Mouse (Mus musculus): ENCODE measurements around the gene Lmtk3. TPM values are rescaled to one million over a fixed set of nuclear protein-coding genes. Genes with fewer than 3 reads are reported as not detected.

Lmtk3 gene
- polyA plus RNA-seq, 1 experiment from 2014 or later = 24.0 TPM

DNA sequence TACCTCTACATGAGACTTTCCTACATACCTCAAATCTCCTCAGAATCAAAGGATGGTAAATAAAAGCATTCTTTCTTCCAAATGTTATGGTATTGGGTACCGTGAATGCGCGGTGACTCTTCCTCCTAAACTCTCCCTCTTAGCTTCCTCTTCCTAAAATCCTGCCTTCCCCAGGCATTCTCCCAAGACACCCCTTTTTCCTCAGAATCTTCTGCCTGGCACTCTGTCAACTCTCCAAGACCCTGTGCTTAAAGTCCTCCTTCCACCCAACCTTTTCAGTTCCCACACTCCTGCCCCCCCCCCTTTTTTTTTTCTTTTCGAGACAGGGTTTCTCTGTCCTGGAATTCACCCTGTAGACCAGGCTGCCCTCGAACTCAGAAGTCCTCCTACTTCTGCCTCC lies 31.3 kb downstream of the Lmtk3 start:
- H3K27ac ChIP-seq = peak overlapping the region; percentile 70
- peaks cover 31% of the 10 kb centered on the region for H3K36me3 ChIP-seq
- no peaks in the 10 kb centered on the region for H3K9me3 ChIP-seq
- WGBS = under 1% methylated on average over 5 of the region's 5 CpGs
- peak overlapping the region; percentile 53 for H3K4me2 ChIP-seq (replicated peaks)
- ATAC-seq = no peak
- no peak overlapping the region; the same call in 1 of the 2 replicates for H3K9ac ChIP-seq (replicated peaks)
- H3K4me3 ChIP-seq (replicated peaks) = peak overlapping the region; percentile 31
- peaks cover 36% of the 10 kb centered on the region for H3K4me1 ChIP-seq (replicated peaks)
- H3K27me3 ChIP-seq = peaks cover 12% of the 10 kb centered on the region

GRCm38 (mm10) chr7:45815323-45815983 lies 31.9 kb downstream of the Lmtk3 start:
- peak overlapping the region; percentile 70 for H3K27ac ChIP-seq
- ATAC-seq = no peak
- WGBS = 18% methylated on average over 10 of the region's 10 CpGs
- peaks cover 25% of the 10 kb centered on the region for H3K36me3 ChIP-seq
- H3K9ac ChIP-seq (replicated peaks) = peak overlapping the region; percentile 19
- H3K27me3 ChIP-seq = peaks cover 19% of the 10 kb centered on the region
- H3K4me1 ChIP-seq (replicated peaks) = peaks cover 36% of the 10 kb centered on the region
- H3K4me3 ChIP-seq (replicated peaks) = peak overlapping the region; percentile 31; the same call in 1 of the 2 replicates
- H3K9me3 ChIP-seq = no peaks in the 10 kb centered on the region
- H3K4me2 ChIP-seq (replicated peaks) = peak overlapping the region; percentile 53

- Histone ChIP-seq H3K9me3 (no peaks in the 10 kb centered on the region), H3K27me3 (peaks cover 22% of the 10 kb centered on the region), H3K9ac (replicated peaks) (peak overlapping the region; percentile 19; the same call in 1 of the 2 replicates), H3K36me3 (peaks cover 20% of the 10 kb centered on the region), H3K27ac (peak overlapping the region; percentile 70), H3K4me3 (replicated peaks) (no peak overlapping the region), H3K4me1 (replicated peaks) (peaks cover 36% of the 10 kb centered on the region), H3K4me2 (replicated peaks) (peak overlapping the region; percentile 53; the same call in 1 of the 2 replicates)
- 23% methylated on average over 2 of the region's 2 CpGs for WGBS
- ATAC-seq = no peak
These were observed 32.4 kb downstream of the Lmtk3 start for GRCm38 (mm10) chr7:45815984-45816351.

DNA sequence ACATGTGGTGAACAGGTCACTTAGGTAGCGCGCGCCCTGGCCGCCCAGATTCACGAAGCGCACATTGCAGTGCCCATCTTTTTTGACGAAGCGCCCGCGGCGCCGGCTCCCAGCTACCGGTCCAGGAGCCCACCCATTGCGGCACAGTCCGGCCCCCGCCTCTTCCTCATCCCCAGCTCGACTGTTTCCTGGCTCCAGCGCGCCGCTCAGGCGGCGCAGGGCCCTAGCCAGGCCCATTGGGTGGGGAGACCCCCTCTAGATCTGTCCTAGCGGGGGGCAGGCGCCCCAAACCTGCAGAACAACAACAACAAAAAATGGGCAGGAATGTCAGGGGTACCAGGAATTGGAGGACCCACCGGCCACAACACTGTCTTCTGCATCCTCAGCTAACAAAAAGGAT lies 36.3 kb downstream of the Lmtk3 start:
- H3K4me1 ChIP-seq (replicated peaks) = peaks cover 13% of the 10 kb centered on the region
- peaks cover 16% of the 10 kb centered on the region for H3K36me3 ChIP-seq
- H3K4me2 ChIP-seq (replicated peaks) = 0 out of 2 replicates have a peak overlapping the region, but pooled peaks have one; percentile 6
- WGBS = 10% methylated on average over 24 of the region's 25 CpGs
- no peak for ATAC-seq
- H3K9me3 ChIP-seq = no peaks in the 10 kb centered on the region
- no peak overlapping the region; the same call in 1 of the 2 replicates for H3K4me3 ChIP-seq (replicated peaks)
- peaks cover 22% of the 10 kb centered on the region for H3K27me3 ChIP-seq
- H3K9ac ChIP-seq (replicated peaks) = no peak overlapping the region
- H3K27ac ChIP-seq = no peak overlapping the region

DNA sequence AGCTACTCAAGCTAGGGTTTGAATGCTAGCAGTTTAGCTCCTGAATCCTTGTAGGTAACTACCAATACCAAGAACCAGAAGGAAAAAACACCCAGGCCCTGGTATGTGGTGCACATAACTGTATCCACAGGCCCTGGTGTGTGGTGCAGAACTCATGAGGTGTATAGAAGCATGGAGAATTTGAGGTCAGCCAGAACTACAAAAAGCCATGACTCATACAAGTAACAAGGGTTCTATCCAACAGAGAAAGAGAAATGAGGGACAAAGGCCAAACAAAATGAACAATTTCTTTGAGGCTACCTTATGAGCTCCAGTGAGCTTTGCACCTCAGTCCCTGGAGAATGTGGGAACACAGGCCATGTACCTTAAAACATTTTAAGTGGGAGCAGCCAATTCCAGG lies 37.4 kb downstream of the Lmtk3 start:
- ATAC-seq = no peak
- Histone ChIP-seq H3K4me2 (replicated peaks) (no peak overlapping the region), H3K4me3 (replicated peaks) (no peak overlapping the region), H3K27ac (no peak overlapping the region), H3K27me3 (peaks cover 22% of the 10 kb centered on the region), H3K9me3 (no peaks in the 10 kb centered on the region), H3K9ac (replicated peaks) (no peak overlapping the region), H3K36me3 (peaks cover 27% of the 10 kb centered on the region), H3K4me1 (replicated peaks) (peaks cover 2% of the 10 kb centered on the region)

DNA sequence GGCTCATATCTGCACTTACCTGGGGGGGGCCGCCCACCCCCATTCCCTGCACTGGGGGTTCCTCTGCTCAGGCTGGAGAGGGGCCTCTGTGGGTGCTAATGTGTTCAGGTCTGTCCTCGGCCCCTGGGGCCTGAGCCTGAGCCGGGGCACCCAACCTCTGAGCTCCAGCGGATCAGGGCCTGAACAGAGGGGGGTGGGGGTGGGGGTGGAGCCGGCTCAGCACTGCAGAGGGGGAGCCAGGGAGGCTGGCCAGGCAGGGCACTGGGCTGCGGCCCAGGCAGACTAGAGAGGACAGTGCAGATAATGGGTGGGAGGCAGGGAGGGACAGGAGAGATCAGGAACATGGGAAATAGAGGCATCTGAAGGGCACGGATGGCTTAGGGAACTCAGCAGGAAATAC lies 41.1 kb downstream of the Lmtk3 start, which contains the start of gene Kcnj14:
TSS of gene Kcnj14 (minus strand) at position 185 of the 400 bp plus-strand sequence.
- Histone ChIP-seq H3K27me3 (peaks cover 11% of the 10 kb centered on the region), H3K36me3 (peaks cover 63% of the 10 kb centered on the region), H3K4me1 (replicated peaks) (peaks cover 3% of the 10 kb centered on the region), H3K4me2 (replicated peaks) (no peak within 1 kb of the TSS), H3K4me3 (replicated peaks) (no peak within 1 kb of the TSS), H3K9me3 (no peaks in the 10 kb centered on the region), H3K9ac (replicated peaks) (no peak within 1 kb of the TSS), H3K27ac (no peak within 1 kb of the TSS)
- 67% methylated on average over 7 of the region's 7 CpGs for WGBS
- ATAC-seq = no peak

GRCm38 (mm10) chr7:45826631-45827030 lies 43.1 kb downstream of the Lmtk3 start:
- peaks cover 63% of the 10 kb centered on the region for H3K36me3 ChIP-seq
- H3K4me2 ChIP-seq (replicated peaks) = no peak overlapping the region
- H3K4me1 ChIP-seq (replicated peaks) = peaks cover 17% of the 10 kb centered on the region
- H3K9ac ChIP-seq (replicated peaks) = no peak overlapping the region
- H3K4me3 ChIP-seq (replicated peaks) = no peak overlapping the region
- no peak for ATAC-seq
- H3K9me3 ChIP-seq = no peaks in the 10 kb centered on the region
- WGBS = 98% methylated on average over 7 of the region's 7 CpGs
- peaks cover 5% of the 10 kb centered on the region for H3K27me3 ChIP-seq
- no peak overlapping the region for H3K27ac ChIP-seq

DNA sequence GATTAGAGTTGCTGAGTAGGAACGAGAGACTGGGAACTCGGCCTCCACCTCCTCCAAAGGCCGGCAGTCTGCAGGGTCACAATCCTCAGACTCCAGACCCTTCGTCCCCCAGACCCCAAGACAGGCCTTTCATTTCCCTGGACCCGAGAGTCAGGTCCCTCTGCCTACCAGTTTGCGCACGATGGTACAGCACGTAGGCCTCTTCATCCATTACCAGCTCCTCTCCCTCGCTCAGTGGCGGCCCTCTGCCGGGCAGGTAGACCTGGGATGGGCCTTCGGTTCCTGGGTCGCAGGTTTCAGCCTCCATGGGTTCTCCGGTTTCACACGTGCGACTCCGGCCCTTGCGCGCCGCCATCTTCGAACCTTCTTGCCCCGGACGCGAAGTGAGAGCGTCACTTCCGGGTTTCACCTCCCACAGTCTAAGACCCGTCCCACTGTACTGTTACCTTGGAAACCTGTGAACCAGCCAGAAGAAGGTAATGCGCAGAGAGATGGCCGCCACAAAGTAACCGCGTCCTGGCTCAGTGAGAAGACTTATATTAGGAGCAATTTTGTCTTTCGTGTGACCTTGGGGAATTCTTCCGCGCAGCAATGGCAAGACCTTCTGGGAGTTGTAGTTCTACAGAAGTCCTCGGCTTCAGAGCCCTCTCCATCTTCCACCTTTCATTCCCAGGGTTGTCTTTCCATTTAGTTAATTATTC lies 47.0 kb downstream of the Lmtk3 start, which contains the start of gene Grwd1:
TSS of gene Grwd1 (minus strand) at position 518 of the 701 bp plus-strand sequence.
- Histone ChIP-seq H3K4me3 (replicated peaks) (peak within 1 kb of the TSS; percentile 70), H3K27ac (peak within 1 kb of the TSS; percentile 90), H3K9ac (replicated peaks) (peak within 1 kb of the TSS; percentile 69), H3K4me2 (replicated peaks) (peak within 1 kb of the TSS; percentile 89), H3K27me3 (peaks cover 44% of the 10 kb centered on the region), H3K36me3 (peaks cover 39% of the 10 kb centered on the region), H3K4me1 (replicated peaks) (peaks cover 35% of the 10 kb centered on the region), H3K9me3 (no peaks in the 10 kb centered on the region)
- under 1% methylated on average over 35 of the region's 35 CpGs for WGBS
- peak; percentile 94 for ATAC-seq

- WGBS = 17% methylated on average over 5 of the region's 5 CpGs
- H3K9ac ChIP-seq (replicated peaks) = peak overlapping the region; percentile 69; the same call in 1 of the 2 replicates
These were observed 47.6 kb downstream of the Lmtk3 start for GRCm38 (mm10) chr7:45831128-45831525.

GRCm38 (mm10) chr7:45832428-45832827 lies 48.9 kb downstream of the Lmtk3 start:
- no peak overlapping the region for H3K27ac ChIP-seq
- peak overlapping the region; percentile 23; the same call in 1 of the 2 replicates for H3K9ac ChIP-seq (replicated peaks)

More at GRCm38 (mm10) chr7:45831128-45831525, 47.6 kb downstream of the Lmtk3 start:
- peaks cover 49% of the 10 kb centered on the region for H3K27me3 ChIP-seq
- H3K4me3 ChIP-seq (replicated peaks) = peak overlapping the region; percentile 70
- ATAC-seq = no peak; the same call in 1 of the 2 replicates
- peak overlapping the region; percentile 89 for H3K4me2 ChIP-seq (replicated peaks)
- H3K9me3 ChIP-seq = no peaks in the 10 kb centered on the region
- H3K27ac ChIP-seq = peak overlapping the region; percentile 90
- peaks cover 33% of the 10 kb centered on the region for H3K36me3 ChIP-seq
- peaks cover 35% of the 10 kb centered on the region for H3K4me1 ChIP-seq (replicated peaks)

GRCm38 (mm10) chr7:45833148-45833790 lies 49.7 kb downstream of the Lmtk3 start:
- H3K9me3 ChIP-seq = no peaks in the 10 kb centered on the region
- H3K36me3 ChIP-seq = peaks cover 12% of the 10 kb centered on the region
- peak overlapping the region; percentile 49 for H3K4me2 ChIP-seq (replicated peaks)
- H3K27me3 ChIP-seq = peaks cover 64% of the 10 kb centered on the region
- WGBS = under 1% methylated on average over 80 of the region's 86 CpGs
- peak overlapping the region; percentile 31 for H3K4me3 ChIP-seq (replicated peaks)
- H3K27ac ChIP-seq = no peak overlapping the region
- peak overlapping the region; percentile 32; the same call in 1 of the 2 replicates for H3K9ac ChIP-seq (replicated peaks)
- no peak for ATAC-seq
- H3K4me1 ChIP-seq (replicated peaks) = peaks cover 35% of the 10 kb centered on the region

More at GRCm38 (mm10) chr7:45832428-45832827, 48.9 kb downstream of the Lmtk3 start:
- Histone ChIP-seq H3K36me3 (peaks cover 20% of the 10 kb centered on the region), H3K4me3 (replicated peaks) (peak overlapping the region; percentile 31), H3K9me3 (no peaks in the 10 kb centered on the region), H3K4me1 (replicated peaks) (peaks cover 35% of the 10 kb centered on the region), H3K4me2 (replicated peaks) (peak overlapping the region; percentile 49), H3K27me3 (peaks cover 60% of the 10 kb centered on the region)
- WGBS = 11% methylated on average over 30 of the region's 30 CpGs
- ATAC-seq = no peak
